Comparison of ENCODE assay signal across 13 mouse cellular contexts in the genomic region with DNA sequence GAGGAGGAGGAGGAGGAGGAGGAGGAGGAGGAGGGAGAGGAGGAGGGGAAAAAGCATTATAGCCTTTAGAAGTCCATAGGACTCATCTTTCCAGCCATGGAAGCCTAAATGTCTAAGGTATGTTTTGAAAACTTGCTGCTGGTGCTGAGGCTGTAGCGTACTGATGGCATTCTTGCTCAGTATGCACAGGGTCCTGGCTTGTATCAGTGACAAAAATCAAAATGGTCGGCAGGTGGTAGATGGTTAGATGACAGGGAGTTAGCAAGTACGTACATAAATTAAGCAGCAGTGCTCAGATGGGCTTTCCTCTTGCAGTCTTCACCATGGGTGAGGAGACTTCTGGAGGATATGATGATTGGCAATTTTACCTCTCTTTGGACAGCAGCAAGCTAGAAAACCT. TPM values are rescaled to one million over a fixed set of nuclear protein-coding genes. Genes with fewer than 3 reads are reported as not detected.
DNase-seq lines count a peak whose midpoint lies in the region; ATAC-seq and TF ChIP-seq lines count a peak whose summit lies in the region.
"Had no signal": no experiment of that assay in that cellular context is flagged by ENCODE, and none has a peak within 500 bp of the region (broad histone marks: within the 10 kb centered on the region; RNA-seq: fewer than 3 reads in every experiment).

No protein-coding gene starts in this region.

- no peak overlapping the region for H3K27ac ChIP-seq in forebrain, embryonic 16.5 days (ENCODE audit: low read length)
- no peak overlapping the region for H3K27ac ChIP-seq in forebrain, embryonic 10.5 days
- H3K27ac ChIP-seq in layer of hippocampus, adult 2 months: peak overlapping the region; percentile 82
- H3K27ac ChIP-seq: embryonic facial prominence, embryonic 13.5 days; heart, adult 2 months; midbrain, embryonic 13.5 days had no signal

- no peak for TF ChIP-seq CTCF in layer of hippocampus, adult 2 months (conservative IDR thresholded peaks at IDR 0.05)

- TF ChIP-seq POLR2A in myocyte (IDR thresholded peaks at IDR 0.05; ENCODE audit: insufficient read length, low read depth): no peak

- no peaks in the 10 kb centered on the region for H3K27me3 ChIP-seq in forebrain, embryonic 16.5 days (replicated peaks; ENCODE audit: control insufficient read depth, insufficient read depth, low read length)
- no peaks in the 10 kb centered on the region for H3K27me3 ChIP-seq in forebrain, embryonic 10.5 days (ENCODE audit: poor library complexity, severe bottlenecking)
- no peaks in the 10 kb centered on the region for H3K27me3 ChIP-seq in myocyte (ENCODE audit: control insufficient read depth, insufficient read depth, insufficient read length)
- H3K27me3 ChIP-seq: embryonic facial prominence, embryonic 13.5 days; midbrain, embryonic 13.5 days had no signal

- H3K4me3 ChIP-seq in forebrain, embryonic 16.5 days (replicated peaks; ENCODE audit: low read length): no peak overlapping the region
- H3K4me3 ChIP-seq in forebrain, embryonic 10.5 days: no peak overlapping the region
- H3K4me3 ChIP-seq in layer of hippocampus, adult 2 months: no peak overlapping the region
- H3K4me3 ChIP-seq in myocyte: no peak overlapping the region
- H3K4me3 ChIP-seq: embryonic facial prominence, embryonic 13.5 days; heart, adult 2 months; midbrain, embryonic 13.5 days had no signal

- WGBS in forebrain, embryonic 16.5 days: 52% methylated on average over 3 of the region's 3 CpGs
- 85% methylated on average over 3 of the region's 3 CpGs for WGBS in forebrain, embryonic 10.5 days

- no peak for DNase-seq in forebrain, embryonic 10.5 days (ENCODE audit: extremely low spot score, low spot score)
- DNase-seq in layer of hippocampus, adult 2 months (ENCODE audit: low spot score in 2 of 2): no peak
- no peak for DNase-seq in layer of hippocampus, postnatal 14 days (ENCODE audit: low spot score in 2 of 2)
- DNase-seq in right cerebral cortex, postnatal 4 days: no peak
- no peak for DNase-seq in gastrocnemius, postnatal 4 days (ENCODE audit: low spot score in 2 of 2)
- DNase-seq: thymus, adult 2 months had no signal

- peaks cover 50% of the 10 kb centered on the region for H3K79me2 ChIP-seq in myocyte (ENCODE audit: control insufficient read depth, insufficient read depth)

- peaks cover 32% of the 10 kb centered on the region for H3K4me1 ChIP-seq in forebrain, embryonic 16.5 days (replicated peaks; ENCODE audit: control insufficient read depth, insufficient read depth, low read length)
- peaks cover 23% of the 10 kb centered on the region for H3K4me1 ChIP-seq in forebrain, embryonic 10.5 days

- peak; percentile 34 for ATAC-seq in forebrain, embryonic 16.5 days
- peak; percentile 49 for ATAC-seq in granulocyte monocyte progenitor cell, adult 5-6 weeks (replicated peaks; ENCODE audit: poor library complexity, severe bottlenecking)

- no peaks in the 10 kb centered on the region; the same call in 1 of the 2 replicates for H3K9me3 ChIP-seq in forebrain, embryonic 16.5 days (ENCODE audit: control insufficient read depth, low read length)
- no peaks in the 10 kb centered on the region for H3K9me3 ChIP-seq in forebrain, embryonic 10.5 days
- H3K9me3 ChIP-seq: embryonic facial prominence, embryonic 13.5 days; G1E; midbrain, embryonic 13.5 days had no signal

- H3K4me2 ChIP-seq in forebrain, embryonic 16.5 days (ENCODE audit: low read length): no peak overlapping the region
- peak overlapping the region; percentile 61 for H3K4me2 ChIP-seq in myocyte (ENCODE audit: low read depth)
- H3K4me2 ChIP-seq: embryonic facial prominence, embryonic 13.5 days; midbrain, embryonic 13.5 days had no signal

- no peak overlapping the region for H3K9ac ChIP-seq in forebrain, embryonic 16.5 days (replicated peaks; ENCODE audit: low read depth, low read length)
- H3K9ac ChIP-seq: embryonic facial prominence, embryonic 13.5 days; midbrain, embryonic 13.5 days had no signal

- no peaks in the 10 kb centered on the region for H3K36me3 ChIP-seq in forebrain, embryonic 16.5 days (ENCODE audit: control insufficient read depth, insufficient read depth)
- H3K36me3 ChIP-seq in forebrain, embryonic 10.5 days (replicated peaks): 0 out of 2 replicates have a peak, but pooled peaks cover 5% of the 10 kb centered on the region
- H3K36me3 ChIP-seq in myocyte (ENCODE audit: control insufficient read depth, insufficient read depth): no peaks in the 10 kb centered on the region
- H3K36me3 ChIP-seq: embryonic facial prominence, embryonic 13.5 days; G1E; midbrain, embryonic 13.5 days had no signal

- H3ac ChIP-seq in myocyte (ENCODE audit: control insufficient read depth, insufficient read length): no peak overlapping the region

TF ChIP-seq in myocyte, 11 proteins besides CTCF, POLR2A, EP300 and RAD21:
- TF ChIP-seq SRF (IDR thresholded peaks at IDR 0.05; ENCODE audit: control insufficient read depth, insufficient read length, low read depth): no peak
- TF ChIP-seq MAX (IDR thresholded peaks at IDR 0.05; ENCODE audit: low read depth): no peak
- TF ChIP-seq TCF3 (IDR thresholded peaks at IDR 0.05; ENCODE audit: insufficient read length, low read depth): no peak
- TF ChIP-seq POLR2AphosphoS2 (IDR thresholded peaks at IDR 0.05; ENCODE audit: insufficient read length, low read depth): no peak
- no peak for TF ChIP-seq MYOD1 (IDR thresholded peaks at IDR 0.05; ENCODE audit: control insufficient read depth in 1 of 3, insufficient read length in 2 of 3, low read depth in 2 of 3)
- TF ChIP-seq REST (IDR thresholded peaks at IDR 0.05; ENCODE audit: insufficient read depth, insufficient read length): no peak
- TF ChIP-seq E2F4 (IDR thresholded peaks at IDR 0.05; ENCODE audit: insufficient read depth): no peak
- no peak for TF ChIP-seq TCF12 (IDR thresholded peaks at IDR 0.05; ENCODE audit: insufficient read depth, poor library complexity, severe bottlenecking)

RNA-seq across cellular contexts. Expression of gene Tspan5, which starts 10.8 kb away (rescaled TPM):
- 98.7 and 113 TPM in 2 replicates for polyA plus RNA-seq in forebrain, embryonic 16.5 days (2015; fragmentation: Nextera tagmentation; extraction: Ambion mirVana)
- 25.3 and 25.7 TPM in 2 replicates for polyA plus RNA-seq in forebrain, embryonic 10.5 days (2016; fragmentation: Nextera tagmentation; extraction: Ambion mirVana)
- total RNA-seq in layer of hippocampus, adult 2 months (2021): 100 to 1,000 TPM; 199 to 202 TPM
- total RNA-seq in layer of hippocampus, postnatal 14 days (2021): 100 to 1,000 TPM; 172 TPM
- 30.6 and 31.2 TPM in 2 replicates for total RNA-seq in granulocyte monocyte progenitor cell, adult 5-6 weeks (2014; fragmentation: Nextera tagmentation)
- total RNA-seq in granulocyte monocyte progenitor cell, adult 5-6 weeks (2017): 39.1 and 43.2 TPM in 2 replicates
- 16.9 TPM for polyA plus RNA-seq in myocyte (2012; fragmentation: generic; extraction: Trizol)
- 10 to 100 TPM; 16.3 to 17.5 TPM for total RNA-seq in gastrocnemius, postnatal 4 days (2021)
- polyA plus RNA-seq: G1E had no signal
